Mouse (Mus musculus) forebrain, postnatal 0 days (tissue): ENCODE measurements around the gene Rnase10. TPM values are rescaled to one million over a fixed set of nuclear protein-coding genes. Genes with fewer than 3 reads are reported as not detected.
"Not testable (repeated sequence)": the region's sequence is repeated elsewhere in the genome, so short reads cannot be mapped to it uniquely, and the experiment has no call there.

ENCODE experiments used
- ATAC-seq: fragments of 200-750 bp; cut with Nextera tagmentation; 2 replicates; pipeline ENCODE4 v1.8.0; 2017; ENCODE audit warnings: mild to moderate bottlenecking, moderate library complexity
- DNase-seq: peaks from one replicate; pipeline ENCODE4 v3.0.0-alpha.2; 2015
- H3K27ac ChIP-seq: fragments of 300-500 bp; sonication (generic); 2 replicates; pipeline ENCODE4 v1.5.1; 2014; ENCODE audit warnings: low read depth, mild to moderate bottlenecking, antibody characterized with exemption, low read length, moderate library complexity, mixed read lengths
- H3K27me3 ChIP-seq: fragments of 300-500 bp; sonication (generic); 2 replicates; pipeline ENCODE4 v1.6.1; 2014; ENCODE audit warnings: mild to moderate bottlenecking, low read length, mixed read lengths; ENCODE audit not compliant: insufficient read depth
- H3K36me3 ChIP-seq: fragments of 300-500 bp; sonication (generic); 2 replicates; pipeline ENCODE4 v1.6.1; 2014; ENCODE audit warnings: mild to moderate bottlenecking, moderate library complexity; ENCODE audit not compliant: insufficient read depth
- H3K4me1 ChIP-seq: fragments of 300-500 bp; sonication (generic); 2 replicates; pipeline ENCODE4 v1.6.1; 2014; ENCODE audit warnings: antibody characterized with exemption; ENCODE audit not compliant: insufficient read depth
- H3K4me2 ChIP-seq: fragments of 300-500 bp; sonication (generic); 2 replicates; pipeline ENCODE4 v1.6.1; 2014; ENCODE audit warnings: low read depth, mild to moderate bottlenecking, moderate library complexity
- H3K4me3 ChIP-seq: fragments of 300-500 bp; sonication (generic); 2 replicates; pipeline ENCODE4 v1.5.1; 2014; ENCODE audit warnings: low read depth, low read length, mixed read lengths
- H3K9ac ChIP-seq: fragments of 300-500 bp; sonication (generic); 2 replicates; pipeline ENCODE4 v1.6.1; 2014; ENCODE audit warnings: mild to moderate bottlenecking
- H3K9me3 ChIP-seq: fragments of 300-500 bp; sonication (generic); 2 replicates; pipeline ENCODE4 v1.6.1; 2016; ENCODE audit warnings: low read length
- CTCF ChIP-seq: sonication (generic); IDR thresholded peaks from 2 replicates; pipeline ENCODE4 v1.5.1; 2016; ENCODE audit warnings: antibody characterized with exemption, control low read depth, low read depth
- WGBS: fragments of 180-500 bp; shearing (Covaris S2); extraction: QIAGEN DNeasy Blood & Tissue Kit; methylation state at CpG from one replicate; pipeline ENCODE4 v1.1.7; 2014; 5-methylcytosine and 5-hydroxymethylcytosine counted together
- polyA plus RNA-seq: library from polyadenylated mRNA; unstranded; fragments of >200 nt; fragmentation: Nextera tagmentation; extraction: Ambion mirVana; gene quantifications from 2 replicates; pipeline ENCODE4 v1.2.1, GENCODE M21; 2015
- total RNA-seq: library from RNA; depleted of rRNA; stranded (reverse); fragments of >200 nt; gene quantifications from 2 replicates; pipeline ENCODE4 v1.2.3, GENCODE M21; 2014

Gene Rnase10
- total and polyA plus RNA-seq, 2 experiments from 2014 or later, result not detected

DNA sequence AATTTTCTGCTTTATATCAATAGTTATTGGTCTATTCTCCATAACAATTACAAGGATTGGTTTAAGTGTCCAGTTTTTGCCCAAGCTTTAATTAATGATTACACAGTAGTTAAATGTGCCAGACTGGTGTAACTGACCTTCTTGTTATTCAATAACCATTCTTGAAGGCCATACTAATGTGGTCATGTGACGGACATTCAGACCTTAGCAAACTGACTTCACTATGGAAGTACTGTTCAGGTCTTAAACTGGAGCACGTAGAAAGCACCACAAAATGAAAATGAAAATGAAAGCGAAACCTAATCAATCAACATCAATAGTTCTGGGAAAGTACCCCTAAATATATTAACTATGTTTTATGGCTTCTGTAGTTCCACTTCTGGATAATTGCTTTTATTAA lies 16.5 kb upstream of the Rnase10 start:
- DNase-seq (no peak), ATAC-seq (no peak)
- Histone ChIP-seq H3K4me2 (no peak overlapping the region), H3K4me1 (no peaks in the 10 kb centered on the region), H3K36me3 (no peaks in the 10 kb centered on the region), H3K9ac (no peak overlapping the region), H3K9me3 (no peaks in the 10 kb centered on the region), H3K27ac (no peak overlapping the region), H3K27me3 (no peaks in the 10 kb centered on the region), H3K4me3 (no peak overlapping the region)
- TF ChIP-seq CTCF, result no peak
- 87% methylated on average over 3 of the region's 3 CpGs for WGBS

DNA sequence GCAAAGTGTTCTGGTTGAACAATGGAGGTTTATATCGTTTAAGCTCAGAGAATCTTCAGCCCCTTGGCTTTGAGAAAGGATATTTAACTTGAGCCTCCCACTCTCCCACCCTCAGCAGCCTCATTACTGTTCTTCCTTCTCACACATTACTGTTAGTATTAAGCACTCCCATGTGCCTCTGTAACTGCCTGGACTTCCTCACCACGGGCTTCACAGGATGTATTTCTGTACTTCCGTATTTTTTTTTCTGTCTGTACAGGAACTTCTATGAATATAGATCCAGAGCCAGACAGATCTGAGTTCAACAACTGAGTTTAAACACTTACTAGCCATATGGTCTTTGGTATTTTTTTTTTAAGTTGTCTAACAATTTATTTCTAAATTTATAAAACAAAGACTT lies 10.5 kb upstream of the Rnase10 start:
- no peak for DNase-seq
- H3K27ac ChIP-seq, result no peak overlapping the region
- no peaks in the 10 kb centered on the region for H3K36me3 ChIP-seq
- no peaks in the 10 kb centered on the region for H3K4me1 ChIP-seq
- 73% methylated on average over 3 of the region's 3 CpGs for WGBS
- TF ChIP-seq CTCF, result no peak
- no peaks in the 10 kb centered on the region for H3K27me3 ChIP-seq
- ATAC-seq, result no peak
- H3K4me3 ChIP-seq, result no peak overlapping the region
- no peak overlapping the region for H3K4me2 ChIP-seq
- no peaks in the 10 kb centered on the region for H3K9me3 ChIP-seq
- no peak overlapping the region for H3K9ac ChIP-seq

DNA sequence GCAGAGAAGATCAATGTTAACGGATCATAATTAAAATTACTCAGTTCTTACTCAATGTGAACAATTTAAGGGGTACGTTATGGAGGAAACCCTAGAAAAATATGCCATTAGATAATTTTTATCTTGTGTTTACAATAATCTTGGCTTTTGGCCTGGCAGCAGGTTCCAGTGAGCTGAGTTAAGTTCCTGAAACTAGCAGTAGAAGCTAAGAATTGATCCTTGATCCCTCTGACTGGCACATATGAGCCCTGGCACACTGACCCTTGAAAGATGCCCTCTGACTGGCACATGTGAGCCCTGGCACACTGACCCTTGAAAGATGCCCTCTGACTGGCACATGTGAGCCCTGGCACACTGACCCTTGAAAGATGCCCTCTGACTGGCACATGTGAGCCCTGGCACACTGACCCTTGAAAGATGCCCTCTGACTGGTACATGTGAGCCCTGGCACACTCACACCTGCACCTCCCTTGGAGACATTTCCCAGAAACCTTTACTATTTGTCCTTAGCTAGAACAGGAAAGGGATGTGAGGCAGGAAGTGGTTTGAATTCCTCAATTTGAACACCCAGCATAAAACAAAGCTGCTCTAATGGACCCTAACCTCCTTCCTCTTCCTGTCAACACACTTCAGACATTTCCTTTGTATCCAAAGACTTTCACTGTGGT lies 9.4 kb upstream of the Rnase10 start:
- no peak for TF ChIP-seq CTCF
- DNase-seq, result no peak
- Histone ChIP-seq H3K9ac (no peak overlapping the region), H3K4me2 (no peak overlapping the region), H3K27me3 (no peaks in the 10 kb centered on the region), H3K4me1 (no peaks in the 10 kb centered on the region), H3K9me3 (no peaks in the 10 kb centered on the region), H3K4me3 (no peak overlapping the region), H3K36me3 (no peaks in the 10 kb centered on the region), H3K27ac (no peak overlapping the region)
- ATAC-seq, result no peak
- WGBS, result 82% methylated on average over 2 of the region's 2 CpGs

DNA sequence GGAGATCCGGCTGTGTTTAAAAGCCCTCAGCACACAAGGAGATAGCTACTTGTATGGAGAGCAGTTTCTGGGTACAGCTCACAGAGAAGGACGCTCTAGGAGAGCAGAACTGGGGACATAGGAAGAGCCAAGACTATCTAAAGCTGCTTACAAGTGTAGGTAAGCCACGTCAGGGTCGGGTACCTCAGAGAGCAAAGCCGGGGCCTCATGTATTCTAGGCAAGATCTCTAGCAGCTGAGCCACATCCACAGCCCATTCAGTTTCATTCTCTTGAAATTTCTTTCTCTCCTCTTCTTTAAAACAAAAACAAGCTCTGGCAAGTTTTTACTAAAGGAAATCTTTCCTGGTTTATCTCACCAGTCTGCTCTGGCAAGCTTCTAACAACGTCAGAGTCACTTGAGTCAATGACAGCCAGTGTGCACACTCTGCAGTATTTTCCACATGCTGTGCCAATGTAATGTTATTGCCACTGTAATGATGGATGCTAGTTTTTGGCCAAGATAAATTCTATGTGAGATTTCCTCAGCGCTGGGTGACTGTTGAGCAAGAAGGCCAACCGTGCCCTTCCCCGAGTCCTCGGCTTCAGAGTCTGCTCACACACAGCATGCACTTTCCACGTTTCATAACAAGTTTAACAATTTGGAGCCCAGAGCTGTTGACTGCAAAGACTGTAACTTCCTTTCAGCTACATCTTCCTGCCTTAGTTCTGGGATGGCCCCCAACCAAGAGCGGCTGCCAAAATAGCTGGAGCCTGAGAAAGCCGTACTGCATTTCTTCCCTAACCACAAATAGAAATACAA lies 563 bp downstream of the Rnase10 start:
- Histone ChIP-seq H3K4me2 (no peak overlapping the region), H3K27ac (0 out of 2 replicates have a peak overlapping the region, but pooled peaks have one; percentile 35), H3K4me1 (no peaks in the 10 kb centered on the region; the same call in 1 of the 2 replicates), H3K36me3 (no peaks in the 10 kb centered on the region), H3K9me3 (no peaks in the 10 kb centered on the region), H3K4me3 (no peak overlapping the region), H3K9ac (no peak overlapping the region), H3K27me3 (no peaks in the 10 kb centered on the region)
- ATAC-seq (peak; percentile 91), DNase-seq (peak; percentile 70)
- TF ChIP-seq CTCF, result no peak
- WGBS, result 59% methylated on average over 13 of the region's 13 CpGs

DNA sequence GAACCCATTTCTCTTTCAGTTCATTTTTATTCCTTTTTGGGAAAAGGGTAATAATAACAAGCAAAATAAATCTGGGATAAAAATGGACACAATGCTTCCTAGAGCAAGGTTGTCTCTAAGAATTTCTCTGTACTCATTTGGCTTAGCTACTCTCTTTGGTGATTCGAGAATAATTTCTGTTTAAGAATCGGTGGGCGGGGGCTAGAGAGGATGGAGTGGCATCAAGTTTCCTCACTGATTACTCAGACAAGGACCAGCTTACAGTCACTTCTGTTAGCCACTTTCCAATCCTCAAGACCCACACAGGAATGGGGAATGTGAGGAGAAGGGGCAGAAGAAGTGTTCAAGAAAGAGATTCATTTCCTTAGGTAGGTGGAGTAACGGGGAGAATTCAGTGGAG lies 1.2 kb downstream of the Rnase10 start:
- H3K4me3 ChIP-seq, result no peak overlapping the region
- DNase-seq, result no peak
- H3K27me3 ChIP-seq, result no peaks in the 10 kb centered on the region
- H3K9ac ChIP-seq, result no peak overlapping the region
- 83% methylated on average over 4 of the region's 4 CpGs for WGBS
- H3K9me3 ChIP-seq, result no peaks in the 10 kb centered on the region
- H3K4me1 ChIP-seq, result no peaks in the 10 kb centered on the region; the same call in 1 of the 2 replicates
- no peak overlapping the region for H3K27ac ChIP-seq
- H3K36me3 ChIP-seq, result no peaks in the 10 kb centered on the region
- TF ChIP-seq CTCF, result no peak
- no peak overlapping the region for H3K4me2 ChIP-seq
- no peak for ATAC-seq

DNA sequence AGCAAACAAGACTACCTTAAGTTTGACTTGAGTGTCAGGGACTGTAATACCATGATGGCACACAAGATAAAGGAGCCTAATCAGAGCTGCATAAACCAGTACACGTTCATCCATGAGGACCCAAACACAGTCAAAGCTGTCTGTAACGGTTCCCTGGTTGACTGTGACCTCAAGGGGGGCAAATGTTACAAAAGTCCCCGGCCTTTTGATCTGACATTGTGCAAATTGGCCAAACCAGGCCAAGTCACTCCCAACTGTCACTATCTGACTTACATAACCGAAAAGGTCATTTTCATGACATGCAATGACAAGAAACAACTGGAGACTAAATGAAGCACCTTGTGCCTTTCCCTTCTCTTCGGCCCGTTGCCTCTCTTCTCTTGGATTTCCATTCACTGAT lies 2.0 kb downstream of the Rnase10 start:
- no peak for TF ChIP-seq CTCF
- ATAC-seq, result no peak
- 90% methylated on average over 6 of the region's 6 CpGs for WGBS
- no peaks in the 10 kb centered on the region for H3K27me3 ChIP-seq
- no peaks in the 10 kb centered on the region for H3K9me3 ChIP-seq
- H3K4me3 ChIP-seq, result no peak overlapping the region
- no peak overlapping the region for H3K27ac ChIP-seq
- H3K9ac ChIP-seq, result no peak overlapping the region
- no peaks in the 10 kb centered on the region for H3K36me3 ChIP-seq
- no peaks in the 10 kb centered on the region; the same call in 1 of the 2 replicates for H3K4me1 ChIP-seq
- H3K4me2 ChIP-seq, result no peak overlapping the region
- no peak for DNase-seq

DNA sequence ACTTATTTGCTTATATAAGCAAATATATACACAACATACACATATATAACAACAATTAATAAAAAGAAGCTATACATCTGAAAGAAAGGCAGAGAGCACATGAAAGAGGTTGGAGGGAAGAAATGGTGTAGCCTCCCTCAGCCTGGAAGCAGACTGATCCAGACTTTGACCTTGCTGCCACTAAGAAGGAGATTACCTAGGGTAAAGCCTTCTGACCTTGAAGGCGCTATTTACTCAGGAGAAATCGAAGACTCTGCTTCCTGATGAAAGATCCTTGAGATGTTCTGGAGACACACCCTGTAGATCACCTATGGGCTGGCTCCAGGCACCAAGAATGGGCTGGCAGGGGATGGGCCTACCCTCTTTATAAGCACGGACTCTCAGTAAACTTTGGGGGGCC lies 7.2 kb downstream of the Rnase10 start:
- not testable (repeated sequence) for H3K9me3 ChIP-seq, DNase-seq, H3K4me1 ChIP-seq, H3K27me3 ChIP-seq, H3K4me3 ChIP-seq, H3K9ac ChIP-seq, H3K4me2 ChIP-seq, ATAC-seq, H3K27ac ChIP-seq, H3K36me3 ChIP-seq
- WGBS, result 89% methylated on average over 3 of the region's 3 CpGs
